Mouse (Mus musculus) bone marrow, adult 2 months (tissue): ENCODE results near the gene Kcnab1. TPM values are rescaled to one million over a fixed set of nuclear protein-coding genes. Genes with fewer than 3 reads are reported as not detected.

Source experiments
- H3K27ac ChIP-seq: fragments of 200-500 bp; 2 replicates; pipeline ENCODE4 v1.5.1; 2012; ENCODE audit warnings: low read depth, mild to moderate bottlenecking, control low read depth, inconsistent platforms, low read length; ENCODE audit not compliant: control insufficient read depth, poor library complexity, insufficient read depth
- H3K4me1 ChIP-seq: fragments of 200-500 bp; 2 replicates; pipeline ENCODE4 v1.6.1; 2011; ENCODE audit warnings: low read length; ENCODE audit not compliant: control insufficient read depth, insufficient read depth
- H3K4me3 ChIP-seq: fragments of 200-500 bp; replicated peaks from 2 replicates; pipeline ENCODE3; 2011; ENCODE audit warnings: mild to moderate bottlenecking, low read depth, low read length, control low read depth; ENCODE audit not compliant: control insufficient read depth
- CTCF ChIP-seq: fragments of 200-500 bp; IDR thresholded peaks from 2 replicates; pipeline ENCODE4 v1.5.1; 2011; ENCODE audit warnings: low read length, control low read depth; ENCODE audit not compliant: control insufficient read depth, insufficient read depth
- POLR2A ChIP-seq: fragments of 200-500 bp; IDR thresholded peaks from 2 replicates; pipeline ENCODE4 v1.6.1; 2011; ENCODE audit warnings: low read depth, mild to moderate bottlenecking, control low read depth, low read length, borderline replicate concordance; ENCODE audit not compliant: control insufficient read depth
- WGBS: fragments of 180-500 bp; shearing (Covaris S2); methylation state at CpG from one replicate; pipeline ENCODE4 v1.1.7; 2018; 5-methylcytosine and 5-hydroxymethylcytosine counted together
- polyA plus RNA-seq: library from polyadenylated mRNA; stranded (reverse); fragments of >200 nt; gene quantifications from 2 replicates; pipeline ENCODE4 v1.2.4, GENCODE M21; 2011; ENCODE audit warnings: low replicate concordance; ENCODE audit not compliant: missing spikeins, insufficient read depth, insufficient read length

Gene Kcnab1
- polyA plus RNA-seq, 1 experiment: 2.2 TPM

GRCm38 (mm10) chr3:65360163-65360969 lies 251.2 kb downstream of the Kcnab1 start:
- Histone ChIP-seq H3K27ac (no peak overlapping the region), H3K4me1 (no peaks in the 10 kb centered on the region), H3K4me3 (no peak overlapping the region)
- 54% methylated on average over 8 of the region's 8 CpGs for WGBS
- no peak for TF ChIP-seq POLR2A
- TF ChIP-seq CTCF: no peak

GRCm38 (mm10) chr3:65363438-65363837 lies 254.3 kb downstream of the Kcnab1 start:
- Histone ChIP-seq H3K4me3 (no peak overlapping the region), H3K4me1 (no peaks in the 10 kb centered on the region), H3K27ac (no peak overlapping the region)
- WGBS: 82% methylated on average over 1 of the region's 1 CpGs
- no peak for TF ChIP-seq POLR2A
- no peak for TF ChIP-seq CTCF

GRCm38 (mm10) chr3:65365184-65365583 lies 256.0 kb downstream of the Kcnab1 start:
- Histone ChIP-seq H3K4me3 (no peak overlapping the region), H3K4me1 (no peaks in the 10 kb centered on the region), H3K27ac (no peak overlapping the region)
- TF ChIP-seq CTCF (no peak), POLR2A (no peak)
- 70% methylated on average over 6 of the region's 6 CpGs for WGBS

- TF ChIP-seq POLR2A (no peak), CTCF (no peak)
- Histone ChIP-seq H3K4me1 (no peaks in the 10 kb centered on the region), H3K27ac (no peak overlapping the region), H3K4me3 (no peak overlapping the region)
- WGBS: 76% methylated on average over 10 of the region's 10 CpGs
Measured at GRCm38 (mm10) chr3:65365921-65366710, 256.9 kb downstream of the Kcnab1 start.

- H3K27ac ChIP-seq: no peak overlapping the region
- TF ChIP-seq POLR2A: no peak
- TF ChIP-seq CTCF: no peak
- no peak overlapping the region for H3K4me3 ChIP-seq
- H3K4me1 ChIP-seq: no peaks in the 10 kb centered on the region
- 63% methylated on average over 4 of the region's 4 CpGs for WGBS
Measured at GRCm38 (mm10) chr3:65367944-65368343, 258.8 kb downstream of the Kcnab1 start.

- 48% methylated on average over 4 of the region's 4 CpGs for WGBS
Measured at GRCm38 (mm10) chr3:65372552-65372951, 263.4 kb downstream of the Kcnab1 start.

GRCm38 (mm10) chr3:65373594-65374182 lies 264.5 kb downstream of the Kcnab1 start:
- H3K27ac ChIP-seq: no peak overlapping the region
- no peak for TF ChIP-seq POLR2A
- TF ChIP-seq CTCF: no peak
- 87% methylated on average over 5 of the region's 5 CpGs for WGBS
- no peak overlapping the region for H3K4me3 ChIP-seq
- no peaks in the 10 kb centered on the region for H3K4me1 ChIP-seq

More at GRCm38 (mm10) chr3:65372552-65372951, 263.4 kb downstream of the Kcnab1 start:
- no peak overlapping the region for H3K4me3 ChIP-seq
- TF ChIP-seq CTCF (no peak), POLR2A (no peak)
- no peak overlapping the region for H3K27ac ChIP-seq
- no peaks in the 10 kb centered on the region for H3K4me1 ChIP-seq

GRCm38 (mm10) chr3:65374729-65375128 lies 265.5 kb downstream of the Kcnab1 start:
- WGBS: 72% methylated on average over 3 of the region's 3 CpGs
- TF ChIP-seq CTCF (no peak), POLR2A (no peak)
- H3K4me3 ChIP-seq: no peak overlapping the region
- H3K27ac ChIP-seq: no peak overlapping the region
- no peaks in the 10 kb centered on the region for H3K4me1 ChIP-seq
